In the genomic region with DNA sequence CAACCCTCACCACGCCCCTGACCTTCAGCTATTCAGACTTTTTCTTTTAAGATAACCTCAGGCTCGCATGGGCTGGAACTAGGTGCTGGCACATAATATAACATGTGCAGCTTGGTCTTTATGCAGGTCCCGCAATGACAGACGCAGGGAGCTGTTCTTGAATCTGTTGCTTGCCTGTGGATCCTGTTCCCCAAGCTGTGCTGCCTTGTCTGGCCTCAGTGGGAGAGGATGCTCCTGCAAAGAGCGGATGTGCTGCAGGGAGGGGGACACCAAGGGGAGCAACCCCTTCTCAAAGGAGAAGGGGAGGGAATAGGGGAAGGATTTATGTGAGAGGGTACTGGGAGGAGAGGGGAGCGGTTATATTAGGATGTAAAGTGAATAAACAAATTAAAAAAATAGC, we compare ENCODE assay signal across 10 mouse cellular contexts.
DNase-seq lines count a peak whose midpoint lies in the region; ATAC-seq and TF ChIP-seq lines count a peak whose summit lies in the region.
"Had no signal": no experiment of that assay in that cellular context is flagged by ENCODE, and none has a peak within 500 bp of the region (broad histone marks: within the 10 kb centered on the region; RNA-seq: fewer than 3 reads in every experiment).

No protein-coding gene starts in this region.

- no peak for DNase-seq in heart, embryonic 10.5 days (ENCODE audit: low spot score)
- DNase-seq in ES-CJ7 (ENCODE audit: low read depth, low spot score), result peak; percentile 4
- peak; percentile 56 to 57 for DNase-seq in cerebellum, adult 2 months
- DNase-seq in lung, postnatal 10 days, result no peak
- DNase-seq in embryo, embryonic 11 days, result no peak
- DNase-seq: liver, postnatal 0 days; thymus, postnatal 14 days had no signal

- no peaks in the 10 kb centered on the region for H3K27me3 ChIP-seq in heart, embryonic 10.5 days (ENCODE audit: insufficient read depth, poor library complexity, severe bottlenecking)
- no peaks in the 10 kb centered on the region for H3K27me3 ChIP-seq in heart, embryonic 12.5 days (replicated peaks)
- H3K27me3 ChIP-seq in cerebellum, adult 2 months (ENCODE audit: control insufficient read depth, insufficient read depth, low read length), result no peaks in the 10 kb centered on the region
- H3K27me3 ChIP-seq in hindbrain, embryonic 16.5 days (replicated peaks; ENCODE audit: control insufficient read depth, insufficient read depth, low read length), result no peaks in the 10 kb centered on the region; the same call in 1 of the 2 replicates
- H3K27me3 ChIP-seq: megakaryocyte, embryonic 14.5 days had no signal

- H3K27ac ChIP-seq in heart, embryonic 10.5 days, result peak overlapping the region; percentile 12; the same call in 1 of the 2 replicates
- H3K27ac ChIP-seq in heart, embryonic 12.5 days (ENCODE audit: poor library complexity, severe bottlenecking), result no peak overlapping the region
- H3K27ac ChIP-seq in cerebellum, adult 2 months (ENCODE audit: insufficient read depth, low read length), result peak overlapping the region; percentile 29; the same call in 1 of the 2 replicates
- H3K27ac ChIP-seq in hindbrain, embryonic 16.5 days (ENCODE audit: low read depth, low read length), result no peak overlapping the region

- no peaks in the 10 kb centered on the region for H3K9me3 ChIP-seq in heart, embryonic 10.5 days
- no peaks in the 10 kb centered on the region for H3K9me3 ChIP-seq in heart, embryonic 12.5 days (replicated peaks)
- no peaks in the 10 kb centered on the region for H3K9me3 ChIP-seq in hindbrain, embryonic 16.5 days (ENCODE audit: control insufficient read depth, low read length)
- H3K9me3 ChIP-seq: megakaryocyte, embryonic 14.5 days had no signal

- no peak for ATAC-seq in heart, embryonic 12.5 days (ENCODE audit: insufficient number of reproducible peaks, low FRiP score)
- peak; percentile 41 for ATAC-seq in hindbrain, embryonic 16.5 days
- ATAC-seq: liver, postnatal 0 days had no signal

- H3K4me2 ChIP-seq in heart, embryonic 12.5 days, result no peak overlapping the region
- no peak overlapping the region for H3K4me2 ChIP-seq in hindbrain, embryonic 16.5 days (ENCODE audit: low read length)

- no peaks in the 10 kb centered on the region for H3K36me3 ChIP-seq in heart, embryonic 10.5 days
- no peaks in the 10 kb centered on the region for H3K36me3 ChIP-seq in heart, embryonic 12.5 days
- no peaks in the 10 kb centered on the region for H3K36me3 ChIP-seq in hindbrain, embryonic 16.5 days (ENCODE audit: control insufficient read depth, insufficient read depth, low read length)

- peaks cover 48% of the 10 kb centered on the region for H3K4me1 ChIP-seq in heart, embryonic 10.5 days
- peaks cover 44% of the 10 kb centered on the region for H3K4me1 ChIP-seq in heart, embryonic 12.5 days (replicated peaks)
- H3K4me1 ChIP-seq in cerebellum, adult 2 months (ENCODE audit: control insufficient read depth, insufficient read depth, low read length), result peaks cover 13% of the 10 kb centered on the region
- H3K4me1 ChIP-seq in hindbrain, embryonic 16.5 days (ENCODE audit: control insufficient read depth, insufficient read depth, low read depth, low read length), result peaks cover 8% of the 10 kb centered on the region
- H3K4me1 ChIP-seq: megakaryocyte, embryonic 14.5 days had no signal

- 74% methylated on average over 6 of the region's 6 CpGs for WGBS in heart, embryonic 10.5 days
- 73% methylated on average over 6 of the region's 6 CpGs for WGBS in heart, embryonic 12.5 days
- WGBS in cerebellum, adult 2 months, result 48% methylated on average over 6 of the region's 6 CpGs
- 38% methylated on average over 6 of the region's 6 CpGs for WGBS in hindbrain, embryonic 16.5 days

- no peak for TF ChIP-seq POLR2A in cerebellum, adult 2 months (IDR thresholded peaks at IDR 0.05; ENCODE audit: borderline replicate concordance, insufficient read depth, low read length)

- H3K9ac ChIP-seq in heart, embryonic 12.5 days, result no peak overlapping the region
- no peak overlapping the region for H3K9ac ChIP-seq in hindbrain, embryonic 16.5 days (ENCODE audit: low read depth, low read length)
- H3K9ac ChIP-seq: liver, postnatal 0 days had no signal

- no peak overlapping the region for H3K4me3 ChIP-seq in heart, embryonic 10.5 days
- H3K4me3 ChIP-seq in heart, embryonic 12.5 days, result no peak overlapping the region
- H3K4me3 ChIP-seq in cerebellum, adult 2 months (replicated peaks; ENCODE audit: insufficient read depth, low read depth, low read length), result no peak overlapping the region
- no peak overlapping the region for H3K4me3 ChIP-seq in hindbrain, embryonic 16.5 days (ENCODE audit: low read length)
- H3K4me3 ChIP-seq: megakaryocyte, embryonic 14.5 days had no signal

- no peak for TF ChIP-seq CTCF in cerebellum, adult 2 months (IDR thresholded peaks at IDR 0.05; ENCODE audit: borderline replicate concordance, insufficient read depth, low read depth, low read length)

Comparison
In these comparisons a context has a peak if more than half of its experiments do, and no peak if none do; other contexts are left out.
1. H3K27ac ChIP-seq: peak in heart, embryonic 10.5 days (single experiment) and cerebellum, adult 2 months (single experiment); none in heart, embryonic 12.5 days (single experiment) and hindbrain, embryonic 16.5 days (single experiment).
2. DNase-seq: peak in ES-CJ7 (single experiment) and cerebellum, adult 2 months (2 of 2); none in heart, embryonic 10.5 days (single experiment), lung, postnatal 10 days (single experiment) and embryo, embryonic 11 days (single experiment).